Mouse (Mus musculus) natural killer cell, adult 2 months (primary cell): ENCODE measurements around the gene Ovca2.

Experiments used
- DNase-seq, 2 experiments: peaks; one replicate each; pipeline ENCODE4 v3.0.0; 2022; ENCODE audit warnings: low spot score in 2 of 2

The Ovca2 gene

DNA sequence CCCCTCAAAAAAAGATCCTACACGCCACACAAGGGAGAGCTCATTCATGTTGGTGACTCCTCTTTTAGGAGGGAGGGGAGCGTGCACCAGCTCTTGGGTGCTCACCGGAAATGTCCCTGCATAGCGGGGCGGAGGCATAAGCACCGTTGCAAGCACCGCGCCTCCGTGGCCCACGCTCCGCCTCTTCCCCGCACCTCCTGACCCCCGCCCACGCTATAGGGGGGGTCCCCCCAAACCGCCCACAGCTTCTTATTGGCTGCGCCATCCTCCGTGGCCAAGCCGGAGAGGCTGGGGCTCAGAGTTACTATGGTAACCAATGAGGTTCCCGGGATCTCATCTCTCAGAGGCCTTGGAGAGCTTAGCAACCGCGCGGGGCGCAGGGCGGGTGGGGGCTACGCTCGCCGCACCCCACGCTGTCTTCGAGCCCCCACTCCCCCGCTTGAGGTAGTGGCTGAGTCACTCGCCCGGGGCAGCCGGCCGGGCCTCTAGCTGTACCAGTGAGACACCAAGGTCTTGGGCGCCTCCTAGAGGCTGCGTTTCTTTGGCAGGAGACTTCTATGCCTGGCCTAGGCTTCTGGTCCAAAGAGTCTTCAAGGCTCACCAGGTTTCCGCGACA lies 8.4 kb downstream of the Ovca2 start:
- peak; percentile 91 for DNase-seq

DNA sequence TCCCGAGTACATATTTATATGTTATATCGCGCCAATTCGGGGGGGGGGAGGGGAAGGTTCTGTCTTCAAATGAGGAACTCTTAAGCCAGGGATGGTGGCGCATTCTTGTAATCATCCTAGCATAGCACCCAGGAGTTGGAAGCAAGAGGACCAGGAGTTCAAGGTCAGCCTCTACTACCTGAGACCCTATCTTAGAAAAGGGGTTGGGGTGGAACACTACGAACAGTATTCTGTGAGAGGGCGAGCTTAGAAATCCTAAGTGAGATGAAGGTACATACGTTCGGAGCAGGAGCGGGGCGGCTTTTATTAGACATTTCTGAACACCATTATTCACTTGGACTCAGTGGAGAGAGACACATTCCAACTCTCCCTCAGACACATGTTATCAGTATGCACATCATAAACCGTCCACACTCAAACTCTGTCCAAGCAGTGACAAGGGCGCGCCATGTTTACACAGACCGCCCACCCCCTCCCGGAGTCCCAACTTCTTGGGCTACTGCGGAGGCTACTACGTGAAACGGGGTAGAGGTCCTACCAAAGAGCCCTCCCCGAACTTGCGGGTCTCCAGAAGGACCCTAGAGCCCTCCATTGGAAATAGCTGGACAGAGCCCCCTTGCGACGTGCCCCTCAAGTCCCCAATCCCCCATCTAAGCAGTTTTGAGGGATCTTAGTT lies 9.1 kb downstream of the Ovca2 start, which contains the start of gene Hic1:
Gene Hic1 (minus strand): TSS at position 115 of the 676 bp plus-strand sequence.
- DNase-seq = no peak

- DNase-seq = peak; percentile 74 to 85
Observed at GRCm38 (mm10) chr11:75168590-75169361, 9.9 kb downstream of the Ovca2 start.

GRCm38 (mm10) chr11:75167643-75168589 lies 10.7 kb downstream of the Ovca2 start:
- peak in 1 of 2 experiments; percentile 30 for DNase-seq

- DNase-seq = peak in 1 of 2 experiments; percentile 36
Observed at GRCm38 (mm10) chr11:75166861-75167642, 11.6 kb downstream of the Ovca2 start.

DNA sequence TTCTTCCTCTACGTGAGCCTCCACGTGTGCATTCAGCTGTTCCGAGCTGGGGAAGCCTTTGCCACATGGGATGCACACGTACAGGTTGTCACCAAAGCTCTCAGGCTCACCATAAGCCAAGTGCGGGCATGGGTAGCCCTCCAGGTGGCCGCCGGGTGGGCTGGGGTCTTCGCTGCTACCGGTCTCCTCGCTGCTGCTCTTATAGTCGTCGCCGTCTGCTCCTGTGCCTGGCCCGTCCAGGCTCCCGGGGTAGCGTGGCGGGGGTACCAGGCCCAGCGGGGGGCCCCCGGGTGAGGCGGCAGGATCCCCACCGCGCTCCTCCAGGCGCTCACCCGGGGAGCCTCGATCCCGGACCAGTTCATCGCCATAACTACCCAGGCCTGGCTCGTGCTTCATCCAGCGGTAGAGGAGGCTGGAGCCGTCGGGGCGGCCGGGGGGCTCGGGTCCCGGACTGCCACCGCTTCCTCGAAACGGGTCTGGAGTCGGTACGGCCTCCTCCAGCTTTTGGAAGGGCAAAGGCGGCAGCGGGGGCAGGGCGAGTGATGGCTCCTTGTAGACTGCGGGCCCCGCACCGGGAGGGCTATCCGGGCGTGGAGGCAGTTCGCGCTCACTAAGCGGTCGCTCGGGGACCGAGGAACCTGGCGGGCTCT lies 12.3 kb downstream of the Ovca2 start:
- DNase-seq = no peak

- DNase-seq = peak; percentile 74 to 80
Observed at GRCm38 (mm10) chr11:75165441-75166192, 13.0 kb downstream of the Ovca2 start.

GRCm38 (mm10) chr11:75164750-75165149 lies 13.9 kb downstream of the Ovca2 start:
- peak in 1 of 2 experiments; percentile 29 for DNase-seq

DNA sequence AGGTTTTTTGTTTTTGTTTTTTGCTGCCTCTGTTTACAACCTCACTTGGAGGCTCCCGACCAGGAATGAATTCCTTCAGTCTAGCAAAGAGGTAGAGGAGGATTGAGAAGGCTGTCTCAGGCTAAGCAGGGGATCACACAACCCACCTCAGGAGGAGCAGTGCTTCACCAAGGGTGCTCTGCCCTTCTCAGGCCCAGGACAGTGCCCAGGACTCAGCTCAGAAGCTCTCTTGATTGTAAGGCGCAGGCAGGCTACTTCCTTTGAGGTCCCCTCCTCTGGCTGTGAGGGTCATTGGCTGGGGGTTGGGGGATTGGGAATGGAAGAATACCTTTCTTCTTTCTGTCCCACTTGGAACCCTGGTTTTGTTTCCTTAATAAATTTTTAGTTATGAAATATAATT lies 14.6 kb downstream of the Ovca2 start:
- no peak for DNase-seq

DNA sequence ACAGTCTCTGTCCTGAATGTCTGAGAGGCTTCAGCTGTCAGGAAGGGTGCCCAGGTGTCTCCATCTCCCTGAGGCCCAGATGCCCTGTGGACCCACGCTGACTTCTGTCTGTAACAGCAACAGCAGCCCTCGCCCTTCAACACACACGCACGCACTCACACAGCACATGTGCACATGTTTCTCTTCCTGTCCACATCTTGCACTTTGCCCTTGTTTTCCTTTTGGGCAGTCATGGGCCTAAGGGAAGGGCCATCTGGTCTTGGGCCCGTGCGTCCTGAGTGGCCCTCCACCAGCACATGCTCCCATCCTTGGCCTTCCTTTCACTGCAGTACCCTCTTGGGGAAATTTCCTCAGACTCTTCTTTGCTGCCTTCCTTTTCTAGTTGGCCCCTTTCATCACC lies 15.3 kb downstream of the Ovca2 start:
- no peak for DNase-seq

DNA sequence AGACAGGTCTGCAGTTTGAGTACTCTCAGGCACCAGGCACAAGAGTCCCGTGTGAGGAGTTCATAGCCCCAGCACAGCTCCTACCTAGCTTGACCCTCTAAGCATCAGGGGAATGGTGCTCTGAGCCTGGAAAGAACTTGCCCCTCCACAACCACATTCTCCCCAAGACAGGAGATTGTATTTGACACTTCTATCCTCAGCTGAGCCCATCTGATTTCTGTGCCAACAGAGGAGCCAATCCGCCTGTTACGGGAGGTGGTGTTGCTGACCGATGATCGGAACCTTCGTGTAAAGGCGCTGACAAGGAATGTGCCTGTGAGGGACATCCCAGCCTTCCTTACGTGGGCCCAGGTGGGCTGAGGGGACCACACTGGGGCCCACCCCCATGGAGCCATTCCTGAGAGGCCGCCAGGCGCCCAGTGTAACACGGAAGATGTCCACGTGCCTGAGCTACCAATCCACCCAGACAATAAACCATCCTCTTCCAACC lies 16.0 kb downstream of the Ovca2 start:
- no peak for DNase-seq

DNA sequence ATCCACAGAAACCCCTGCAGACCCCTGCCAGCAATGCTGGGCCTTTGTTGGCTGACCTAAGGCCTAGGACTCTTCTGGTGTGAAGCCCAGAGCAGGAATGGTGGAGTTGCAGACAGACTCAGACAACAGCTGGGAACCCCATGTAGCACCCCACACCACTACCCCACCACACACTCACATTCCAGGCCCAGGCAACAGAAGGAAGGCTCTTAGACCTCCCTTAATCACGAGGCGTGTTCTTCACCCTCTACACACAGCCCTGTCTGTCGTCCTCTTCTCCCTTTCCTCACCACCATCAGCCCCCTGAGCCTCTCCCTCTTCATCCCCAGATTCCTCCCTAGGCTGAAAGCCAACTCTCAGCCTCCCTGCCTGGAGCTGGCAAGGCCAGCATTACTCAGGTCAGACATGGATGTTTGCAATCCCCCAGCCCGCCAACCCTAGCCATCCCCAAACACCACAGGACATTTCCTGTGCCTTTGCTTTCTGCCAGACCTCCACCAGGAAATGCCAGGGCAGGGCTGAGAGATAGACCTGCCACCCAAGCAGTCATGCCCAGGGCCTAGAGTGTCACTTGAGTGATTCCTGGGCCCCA lies 17.1 kb downstream of the Ovca2 start:
- DNase-seq = no peak

- DNase-seq = no peak
Observed at GRCm38 (mm10) chr11:75160954-75161353, 17.7 kb downstream of the Ovca2 start.

DNA sequence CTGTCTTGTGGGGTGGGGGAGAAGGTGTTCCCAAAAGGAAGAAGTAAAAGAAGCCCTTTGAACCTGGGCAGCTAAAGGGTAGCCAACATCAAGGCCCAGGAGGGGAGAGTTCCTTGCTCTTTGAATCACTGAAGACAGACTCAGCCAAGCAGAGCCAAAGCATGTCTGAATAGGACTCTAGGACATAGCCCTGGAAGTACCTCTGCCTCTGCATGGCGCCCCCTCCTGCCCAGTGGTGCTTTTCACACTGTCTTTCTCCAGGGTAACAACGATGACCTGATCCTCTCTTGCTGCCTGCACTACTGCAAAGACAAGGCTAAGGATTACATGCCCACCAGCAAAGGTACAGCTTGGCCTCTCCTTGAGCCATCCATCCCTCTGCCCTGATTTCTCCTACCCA lies 19.1 kb downstream of the Ovca2 start:
- peak in 1 of 2 experiments; percentile 32 for DNase-seq

- no peak for DNase-seq
Observed at GRCm38 (mm10) chr11:75158432-75158831, 20.2 kb downstream of the Ovca2 start.

DNA sequence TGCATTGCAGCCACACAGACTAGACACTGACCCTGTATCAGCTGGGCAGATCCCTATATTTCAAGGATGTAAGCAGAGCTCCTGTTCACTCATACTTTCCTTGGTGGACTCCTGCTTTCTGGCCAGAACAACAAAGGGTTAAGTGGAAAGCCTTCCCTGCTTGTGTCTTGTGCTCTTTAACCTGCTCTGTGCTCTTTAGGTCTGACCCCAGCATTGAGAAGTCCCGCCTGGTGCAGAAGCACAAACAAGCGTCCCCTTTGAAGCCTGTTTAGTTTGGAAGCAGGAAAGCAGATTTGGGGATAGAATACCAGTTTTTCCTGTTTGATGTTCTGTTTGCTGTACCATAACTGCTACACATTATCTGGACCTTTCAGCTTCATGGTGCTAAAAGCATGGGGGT lies 20.7 kb downstream of the Ovca2 start:
- DNase-seq = no peak

GRCm38 (mm10) chr11:75157037-75157436 lies 21.6 kb downstream of the Ovca2 start:
- DNase-seq = no peak

DNA sequence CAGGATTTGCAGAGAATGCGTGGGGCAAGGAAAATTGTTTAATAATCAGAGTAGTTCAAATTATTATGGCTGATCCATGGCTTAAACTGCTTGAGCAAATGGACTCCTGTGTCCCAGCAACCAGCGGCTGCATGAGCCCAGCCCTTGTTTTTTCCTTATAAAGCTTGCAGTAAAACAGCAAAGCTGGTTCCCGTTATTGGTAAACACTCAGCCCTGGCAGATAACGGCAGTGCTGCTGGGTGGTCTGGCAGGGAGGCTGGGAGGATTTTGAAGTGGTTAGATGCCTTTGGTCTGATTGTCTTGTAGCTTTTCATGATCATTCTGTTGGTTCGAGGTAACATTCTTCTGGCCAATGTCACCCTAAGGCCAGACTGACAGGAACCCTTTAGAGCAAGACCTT lies 22.2 kb downstream of the Ovca2 start:
- no peak for DNase-seq

GRCm38 (mm10) chr11:75155985-75156384 lies 22.6 kb downstream of the Ovca2 start:
- DNase-seq = no peak
